Mouse (Mus musculus) hindbrain, embryonic 14.5 days (tissue): ENCODE results near the gene Atp9a. TPM values are rescaled to one million over a fixed set of nuclear protein-coding genes. Genes with fewer than 3 reads are reported as not detected.

Source experiments
- ATAC-seq: fragments of 200-750 bp; cut with Nextera tagmentation; 2 replicates; pipeline ENCODE4 v1.8.0; 2017; ENCODE audit warnings: moderate number of reproducible peaks, mild to moderate bottlenecking, moderate TSS enrichment, moderate library complexity; ENCODE audit not compliant: low FRiP score
- DNase-seq: peaks from one replicate; pipeline ENCODE4 v3.0.0-alpha.2; 2015; ENCODE audit warnings: low spot score
- H3K27ac ChIP-seq: fragments of 300-500 bp; sonication (generic); 2 replicates; pipeline ENCODE4 v1.5.1; 2014; ENCODE audit warnings: mild to moderate bottlenecking, moderate library complexity
- H3K27me3 ChIP-seq: fragments of 300-500 bp; sonication (generic); 2 replicates; pipeline ENCODE4 v1.6.1; 2014; ENCODE audit warnings: mild to moderate bottlenecking, low read length, mixed read lengths; ENCODE audit not compliant: control insufficient read depth, insufficient read depth
- H3K36me3 ChIP-seq: fragments of 300-500 bp; sonication (generic); replicated peaks from 2 replicates; pipeline ENCODE4 v1.6.1; 2014; ENCODE audit not compliant: control insufficient read depth, insufficient read depth
- H3K4me1 ChIP-seq: fragments of 300-500 bp; sonication (generic); replicated peaks from 2 replicates; pipeline ENCODE4 v1.6.1; 2014; ENCODE audit warnings: antibody characterized with exemption, low read length, mixed read lengths; ENCODE audit not compliant: control insufficient read depth, insufficient read depth
- H3K4me2 ChIP-seq: fragments of 300-500 bp; sonication (generic); replicated peaks from 2 replicates; pipeline ENCODE4 v1.6.1; 2014; ENCODE audit warnings: mild to moderate bottlenecking, moderate library complexity
- H3K4me3 ChIP-seq: fragments of 300-500 bp; sonication (generic); replicated peaks from 2 replicates; pipeline ENCODE4 v1.5.1; 2014; ENCODE audit warnings: mild to moderate bottlenecking, low read length
- H3K9ac ChIP-seq: fragments of 300-500 bp; sonication (generic); 2 replicates; pipeline ENCODE4 v1.6.1; 2014
- H3K9me3 ChIP-seq: fragments of 300-500 bp; sonication (generic); 2 replicates; pipeline ENCODE4 v1.6.1; 2016; ENCODE audit warnings: low read length; ENCODE audit not compliant: control insufficient read depth
- WGBS: fragments of 180-500 bp; shearing (Covaris S2); extraction: QIAGEN DNeasy Blood & Tissue Kit; methylation state at CpG from one replicate; pipeline ENCODE4 v1.1.7; 2014; 5-methylcytosine and 5-hydroxymethylcytosine counted together
- polyA plus RNA-seq: library from polyadenylated mRNA; unstranded; fragments of >200 nt; fragmentation: Nextera tagmentation; extraction: Ambion mirVana; gene quantifications from 2 replicates; pipeline ENCODE4 v1.2.1, GENCODE M21; 2014

The Atp9a gene
- polyA plus RNA-seq, 1 experiment from 2014 or later, result 77.1 TPM

GRCm38 (mm10) chr2:168702266-168702665 lies 39.9 kb downstream of the Atp9a start:
- Histone ChIP-seq H3K27me3 (no peaks in the 10 kb centered on the region), H3K27ac (0 out of 2 replicates have a peak overlapping the region, but pooled peaks have one; percentile 8), H3K4me3 (no peak overlapping the region), H3K36me3 (peaks cover 70% of the 10 kb centered on the region), H3K4me1 (no peaks in the 10 kb centered on the region), H3K9me3 (no peaks in the 10 kb centered on the region), H3K4me2 (no peak overlapping the region), H3K9ac (no peak overlapping the region)
- ATAC-seq (peak; percentile 43; the same call in 1 of the 2 replicates), DNase-seq (no peak)
- WGBS, result 20% methylated on average over 13 of the region's 13 CpGs

- WGBS, result 82% methylated on average over 7 of the region's 7 CpGs
- 0 out of 2 replicates have a peak, but pooled peaks cover 7% of the 10 kb centered on the region for H3K4me1 ChIP-seq
- H3K9me3 ChIP-seq, result no peaks in the 10 kb centered on the region
- no peak overlapping the region for H3K4me3 ChIP-seq
- peaks cover 34% of the 10 kb centered on the region for H3K36me3 ChIP-seq
- no peak for ATAC-seq
- DNase-seq, result no peak
- no peak overlapping the region for H3K9ac ChIP-seq
- H3K27ac ChIP-seq, result no peak overlapping the region
- no peak overlapping the region for H3K4me2 ChIP-seq
- no peaks in the 10 kb centered on the region for H3K27me3 ChIP-seq
Measured at GRCm38 (mm10) chr2:168695027-168695403, 47.2 kb downstream of the Atp9a start.

GRCm38 (mm10) chr2:168694379-168695026 lies 47.7 kb downstream of the Atp9a start:
- H3K4me1 ChIP-seq, result 0 out of 2 replicates have a peak, but pooled peaks cover 7% of the 10 kb centered on the region
- peaks cover 29% of the 10 kb centered on the region for H3K36me3 ChIP-seq
- ATAC-seq (peak; percentile 28; the same call in 1 of the 2 replicates), DNase-seq (no peak)
- H3K27ac ChIP-seq, result peak overlapping the region; percentile 44; the same call in 1 of the 2 replicates
- H3K4me2 ChIP-seq, result no peak overlapping the region; the same call in 1 of the 2 replicates
- no peak overlapping the region for H3K4me3 ChIP-seq
- no peaks in the 10 kb centered on the region for H3K9me3 ChIP-seq
- 4% methylated on average over 27 of the region's 27 CpGs for WGBS
- peak overlapping the region; percentile 7; the same call in 1 of the 2 replicates for H3K9ac ChIP-seq
- H3K27me3 ChIP-seq, result no peaks in the 10 kb centered on the region

- no peaks in the 10 kb centered on the region for H3K27me3 ChIP-seq
- no peak overlapping the region for H3K27ac ChIP-seq
- H3K4me1 ChIP-seq, result 0 out of 2 replicates have a peak, but pooled peaks cover 7% of the 10 kb centered on the region
- 57% methylated on average over 6 of the region's 6 CpGs for WGBS
- H3K36me3 ChIP-seq, result peaks cover 39% of the 10 kb centered on the region
- H3K4me2 ChIP-seq, result no peak overlapping the region
- DNase-seq (peak; percentile 77), ATAC-seq (no peak)
- H3K4me3 ChIP-seq, result no peak overlapping the region
- H3K9me3 ChIP-seq, result no peaks in the 10 kb centered on the region
- H3K9ac ChIP-seq, result no peak overlapping the region
Measured at GRCm38 (mm10) chr2:168691774-168692173, 50.4 kb downstream of the Atp9a start.

- 0 out of 2 replicates have a peak, but pooled peaks cover 3% of the 10 kb centered on the region for H3K4me1 ChIP-seq
- no peaks in the 10 kb centered on the region for H3K9me3 ChIP-seq
- no peak for DNase-seq
- WGBS, result 82% methylated on average over 12 of the region's 12 CpGs
- no peak overlapping the region for H3K4me2 ChIP-seq
- no peak overlapping the region for H3K9ac ChIP-seq
- no peak overlapping the region for H3K4me3 ChIP-seq
- no peaks in the 10 kb centered on the region for H3K27me3 ChIP-seq
- H3K36me3 ChIP-seq, result peaks cover 45% of the 10 kb centered on the region
- ATAC-seq, result no peak
- H3K27ac ChIP-seq, result no peak overlapping the region
Measured at GRCm38 (mm10) chr2:168687326-168687725, 54.9 kb downstream of the Atp9a start.

GRCm38 (mm10) chr2:168685909-168686308 lies 56.3 kb downstream of the Atp9a start:
- Histone ChIP-seq H3K27me3 (no peaks in the 10 kb centered on the region), H3K4me3 (no peak overlapping the region), H3K36me3 (peaks cover 59% of the 10 kb centered on the region), H3K9me3 (no peaks in the 10 kb centered on the region), H3K9ac (no peak overlapping the region), H3K4me2 (no peak overlapping the region), H3K4me1 (0 out of 2 replicates have a peak, but pooled peaks cover 3% of the 10 kb centered on the region), H3K27ac (no peak overlapping the region)
- ATAC-seq (no peak), DNase-seq (no peak)
- 95% methylated on average over 9 of the region's 9 CpGs for WGBS

- Histone ChIP-seq H3K27ac (0 out of 2 replicates have a peak overlapping the region, but pooled peaks have one; percentile 32), H3K9me3 (no peaks in the 10 kb centered on the region), H3K9ac (no peak overlapping the region), H3K27me3 (no peaks in the 10 kb centered on the region), H3K4me2 (no peak overlapping the region), H3K36me3 (peaks cover 63% of the 10 kb centered on the region), H3K4me1 (0 out of 2 replicates have a peak, but pooled peaks cover 3% of the 10 kb centered on the region), H3K4me3 (no peak overlapping the region)
- 76% methylated on average over 3 of the region's 3 CpGs for WGBS
- ATAC-seq (no peak), DNase-seq (no peak)
Measured at GRCm38 (mm10) chr2:168684695-168685094, 57.5 kb downstream of the Atp9a start.

- Histone ChIP-seq H3K9me3 (no peaks in the 10 kb centered on the region), H3K27me3 (no peaks in the 10 kb centered on the region), H3K4me2 (no peak overlapping the region), H3K9ac (no peak overlapping the region), H3K4me1 (peaks cover 11% of the 10 kb centered on the region; the same call in 1 of the 2 replicates), H3K36me3 (peaks cover 58% of the 10 kb centered on the region), H3K4me3 (no peak overlapping the region), H3K27ac (no peak overlapping the region)
- DNase-seq (no peak), ATAC-seq (no peak)
- 51% methylated on average over 15 of the region's 15 CpGs for WGBS
Measured at GRCm38 (mm10) chr2:168683520-168684150, 58.6 kb downstream of the Atp9a start.

GRCm38 (mm10) chr2:168682721-168683120 lies 59.5 kb downstream of the Atp9a start:
- Histone ChIP-seq H3K27me3 (no peaks in the 10 kb centered on the region), H3K4me3 (no peak overlapping the region), H3K27ac (no peak overlapping the region), H3K36me3 (peaks cover 55% of the 10 kb centered on the region), H3K9ac (no peak overlapping the region), H3K4me2 (no peak overlapping the region), H3K4me1 (peaks cover 17% of the 10 kb centered on the region; the same call in 1 of the 2 replicates), H3K9me3 (no peaks in the 10 kb centered on the region)
- no peak for ATAC-seq
- 95% methylated on average over 2 of the region's 2 CpGs for WGBS
- no peak for DNase-seq
